Mouse (Mus musculus) MEL (cell line): ENCODE measurements at regions not wholly inside any gene's neighbourhood (a gene's known extent, or its start where the extent isn't known, plus 50 kb on each side); places are given as distances from the start of the nearest gene placed in this dataset.

Experiments
- DNase-seq: peaks from one replicate; pipeline ENCODE4 v3.0.0; 2011; ENCODE audit warnings: low read depth, low spot score
- H3K27ac ChIP-seq: 2 replicates; pipeline ENCODE4 v1.5.1; 2012; ENCODE audit warnings: low read depth, mild to moderate bottlenecking, control low read depth, low read length, moderate library complexity; ENCODE audit not compliant: control insufficient read depth
- H3K27me3 ChIP-seq, 2 experiments: fragments of 150-350 bp in 1 of 2; sonication (generic) in 1 of 2; 2 replicates each; pipeline ENCODE4 v1.6.1; 2012; ENCODE audit warnings: low read length in 2 of 2, mild to moderate bottlenecking in 2 of 2, improper control_type of control experiment in 1 of 2, moderate library complexity in 1 of 2; ENCODE audit not compliant: insufficient read depth in 2 of 2, control insufficient read depth in 1 of 2
- H3K36me3 ChIP-seq, 2 experiments: 2 replicates each; pipeline ENCODE4 v1.6.1; 2012 to 2014; ENCODE audit warnings: low read length in 2 of 2, improper control_type of control experiment in 1 of 2, inconsistent platforms in 1 of 2, mild to moderate bottlenecking in 1 of 2; ENCODE audit not compliant: insufficient read depth in 2 of 2, control insufficient read depth in 1 of 2
- H3K4me1 ChIP-seq, 2 experiments: fragments of 150-350 bp in 1 of 2; sonication (generic) in 1 of 2; 2 replicates each; pipeline ENCODE4 v1.6.1; 2012; ENCODE audit warnings: low read length in 2 of 2, improper control_type of control experiment in 1 of 2, mild to moderate bottlenecking in 1 of 2; ENCODE audit not compliant: insufficient read depth in 2 of 2, control insufficient read depth in 1 of 2
- H3K4me3 ChIP-seq, 2 experiments: fragments of 150-350 bp in 1 of 2; sonication (generic) in 1 of 2; 2 replicates each; pipeline ENCODE4 v1.5.1; 2012; ENCODE audit warnings: low read depth in 2 of 2, low read length in 2 of 2, mild to moderate bottlenecking in 2 of 2, moderate library complexity in 2 of 2, control low read depth in 1 of 2, improper control_type of control experiment in 1 of 2; ENCODE audit not compliant: control insufficient read depth in 1 of 2, insufficient read depth in 1 of 2
- H3K79me2 ChIP-seq: 2 replicates; pipeline ENCODE4 v1.6.1; 2012; ENCODE audit warnings: mild to moderate bottlenecking, low read length, moderate library complexity; ENCODE audit not compliant: control insufficient read depth, poor library complexity, insufficient read depth
- H3K9ac ChIP-seq: 2 replicates; pipeline ENCODE4 v1.6.1; 2012; ENCODE audit warnings: low read depth, mild to moderate bottlenecking, control low read depth, low read length, moderate library complexity; ENCODE audit not compliant: control insufficient read depth, poor library complexity, severe bottlenecking
- H3K9me3 ChIP-seq: fragments of 150-350 bp; sonication (generic); replicated peaks from 2 replicates; pipeline ENCODE4 v1.6.1; 2012; ENCODE audit warnings: mild to moderate bottlenecking, low read length, improper control_type of control experiment, moderate library complexity; ENCODE audit not compliant: insufficient read depth
- BHLHE40 ChIP-seq: IDR thresholded peaks from 2 replicates; pipeline ENCODE4 v1.6.1; 2012; ENCODE audit warnings: low read depth, mild to moderate bottlenecking, inconsistent platforms, low read length, improper control_type of control experiment, borderline replicate concordance
- CHD1 ChIP-seq: IDR thresholded peaks from 2 replicates; pipeline ENCODE4 v1.6.1; 2012; ENCODE audit warnings: low read depth, mild to moderate bottlenecking, inconsistent platforms, low read length, improper control_type of control experiment
- CHD2 ChIP-seq: IDR thresholded peaks from 2 replicates; pipeline ENCODE4 v1.6.1; 2011; ENCODE audit warnings: low read length, improper control_type of control experiment
- CTCF ChIP-seq, 3 experiments: IDR thresholded peaks in 2 of 3; conservative IDR thresholded peaks in 1 of 3; 2 replicates each; pipeline ENCODE4 v1.5.1; 2011 to 2012; ENCODE audit warnings: low read length in 3 of 3, low read depth in 2 of 3, mild to moderate bottlenecking in 2 of 3, improper control_type of control experiment in 1 of 3, inconsistent platforms in 1 of 3, mixed read lengths in 1 of 3, moderate library complexity in 1 of 3; ENCODE audit not compliant: control insufficient read depth in 1 of 3, insufficient read depth in 1 of 3, poor library complexity in 1 of 3, severe bottlenecking in 1 of 3
- E2F4 ChIP-seq: IDR thresholded peaks from 2 replicates; pipeline ENCODE4 v1.6.1; 2011; ENCODE audit warnings: low read depth, low read length, improper control_type of control experiment, borderline replicate concordance
- ELF1 ChIP-seq: IDR thresholded peaks from 2 replicates; pipeline ENCODE4 v1.6.1; 2014; ENCODE audit warnings: low read depth, mild to moderate bottlenecking, inconsistent platforms, low read length, improper control_type of control experiment, moderate library complexity
- EP300 ChIP-seq, 2 experiments: IDR thresholded peaks; 2 replicates each; pipeline ENCODE4 v1.6.1; 2011; ENCODE audit warnings: improper control_type of control experiment in 2 of 2, low read length in 2 of 2, low read depth in 1 of 2, mild to moderate bottlenecking in 1 of 2
- GABPA ChIP-seq: IDR thresholded peaks from 2 replicates; pipeline ENCODE4 v1.6.1; 2012; ENCODE audit warnings: low read depth, mild to moderate bottlenecking, inconsistent platforms, low read length, improper control_type of control experiment, moderate library complexity
- GATA1 ChIP-seq: IDR thresholded peaks from 2 replicates; pipeline ENCODE4 v1.6.1; 2011; ENCODE audit warnings: low read depth, low read length, improper control_type of control experiment
- JUND ChIP-seq: IDR thresholded peaks from 2 replicates; pipeline ENCODE4 v1.6.1; 2011; ENCODE audit warnings: low read depth, mild to moderate bottlenecking, improper control_type of control experiment, low read length
- KAT2A ChIP-seq: conservative IDR thresholded peaks from 2 replicates; pipeline ENCODE4 v1.6.1; 2012; ENCODE audit warnings: low read depth, low read length, improper control_type of control experiment, inconsistent platforms
- MAFK ChIP-seq: IDR thresholded peaks from 2 replicates; pipeline ENCODE4 v1.6.1; 2011; ENCODE audit warnings: low read depth, mild to moderate bottlenecking, low read length, improper control_type of control experiment, borderline replicate concordance
- MAX ChIP-seq: IDR thresholded peaks from 2 replicates; pipeline ENCODE4 v1.6.1; 2011; ENCODE audit warnings: low read length, improper control_type of control experiment
- MEF2A ChIP-seq: IDR thresholded peaks from 2 replicates; pipeline ENCODE4 v1.6.1; 2014; ENCODE audit warnings: low read depth, mild to moderate bottlenecking, inconsistent platforms, low read length, improper control_type of control experiment; ENCODE audit not compliant: poor library complexity, insufficient replicate concordance, severe bottlenecking; ENCODE audit errors: extremely low read depth
- MXI1 ChIP-seq: IDR thresholded peaks from 2 replicates; pipeline ENCODE4 v1.6.1; 2011; ENCODE audit warnings: mild to moderate bottlenecking, low read depth, low read length, improper control_type of control experiment
- MYB ChIP-seq: IDR thresholded peaks from 2 replicates; pipeline ENCODE4 v1.6.1; 2011; ENCODE audit warnings: mild to moderate bottlenecking, low read depth, low read length, improper control_type of control experiment
- MYC ChIP-seq: IDR thresholded peaks from 2 replicates; pipeline ENCODE4 v1.6.1; 2011; ENCODE audit warnings: low read depth, mild to moderate bottlenecking, low read length, improper control_type of control experiment, moderate library complexity
- NELFE ChIP-seq: IDR thresholded peaks from 2 replicates; pipeline ENCODE4 v1.6.1; 2011; ENCODE audit warnings: low read depth, low read length, improper control_type of control experiment
- POLR2A ChIP-seq, 2 experiments: IDR thresholded peaks; 2 replicates each; pipeline ENCODE4 v1.6.1; 2011 to 2012; ENCODE audit warnings: low read length in 2 of 2, mild to moderate bottlenecking in 2 of 2, control low read depth in 1 of 2, improper control_type of control experiment in 1 of 2, low read depth in 1 of 2, moderate library complexity in 1 of 2; ENCODE audit not compliant: control insufficient read depth in 1 of 2, insufficient read depth in 1 of 2, poor library complexity in 1 of 2
- POLR2AphosphoS2 ChIP-seq: IDR thresholded peaks from 2 replicates; pipeline ENCODE4 v1.6.1; 2011; ENCODE audit warnings: low read length, improper control_type of control experiment
- POLR2AphosphoS5 ChIP-seq: IDR thresholded peaks from 2 replicates; pipeline ENCODE4 v1.6.1; 2012; ENCODE audit warnings: low read depth, borderline replicate concordance, mild to moderate bottlenecking, inconsistent platforms, low read length, moderate library complexity, mixed read lengths
- RAD21 ChIP-seq: IDR thresholded peaks from 2 replicates; pipeline ENCODE4 v1.6.1; 2011; ENCODE audit warnings: mild to moderate bottlenecking, low read depth, low read length, improper control_type of control experiment
- RCOR1 ChIP-seq: IDR thresholded peaks from 2 replicates; pipeline ENCODE4 v1.6.1; 2012; ENCODE audit warnings: low read depth, mild to moderate bottlenecking, inconsistent platforms, low read length, improper control_type of control experiment
- SIN3A ChIP-seq: IDR thresholded peaks from 2 replicates; pipeline ENCODE4 v1.6.1; 2012; ENCODE audit warnings: low read length, improper control_type of control experiment, inconsistent platforms
- SMC3 ChIP-seq: IDR thresholded peaks from 2 replicates; pipeline ENCODE4 v1.6.1; 2011; ENCODE audit warnings: low read depth, low read length, improper control_type of control experiment
- TAL1 ChIP-seq: IDR thresholded peaks from 2 replicates; pipeline ENCODE4 v1.6.1; 2012; ENCODE audit warnings: mild to moderate bottlenecking, inconsistent platforms, low read length, moderate library complexity, mixed read lengths
- TBP ChIP-seq: IDR thresholded peaks from 2 replicates; pipeline ENCODE4 v1.8.0; 2011; ENCODE audit warnings: low read depth, low read length, improper control_type of control experiment
- TCF12 ChIP-seq: IDR thresholded peaks from 2 replicates; pipeline ENCODE4 v1.6.1; 2014; ENCODE audit warnings: low read depth, mild to moderate bottlenecking, inconsistent platforms, low read length, improper control_type of control experiment, moderate library complexity
- USF1 ChIP-seq: IDR thresholded peaks from 2 replicates; pipeline ENCODE4 v1.6.1; 2014; ENCODE audit warnings: low read depth, mild to moderate bottlenecking, inconsistent platforms, low read length, improper control_type of control experiment, moderate library complexity
- USF2 ChIP-seq, 2 experiments: IDR thresholded peaks; 2 replicates each; pipeline ENCODE4 v1.6.1; 2011 to 2012; ENCODE audit warnings: improper control_type of control experiment in 2 of 2, low read length in 2 of 2, borderline replicate concordance in 1 of 2, inconsistent platforms in 1 of 2, low read depth in 1 of 2, mild to moderate bottlenecking in 1 of 2; ENCODE audit not compliant: insufficient read depth in 1 of 2
- ZC3H11A ChIP-seq: IDR thresholded peaks from 2 replicates; pipeline ENCODE4 v1.6.1; 2012; ENCODE audit warnings: low read depth, mild to moderate bottlenecking, inconsistent platforms, low read length, improper control_type of control experiment
- ZKSCAN1 ChIP-seq: IDR thresholded peaks from 2 replicates; pipeline ENCODE4 v1.6.1; 2012; ENCODE audit warnings: low read depth, mild to moderate bottlenecking, inconsistent platforms, low read length, improper control_type of control experiment, moderate library complexity
- ZMIZ1 ChIP-seq: IDR thresholded peaks from 2 replicates; pipeline ENCODE4 v1.6.1; 2012; ENCODE audit warnings: low read depth, mild to moderate bottlenecking, inconsistent platforms, low read length, improper control_type of control experiment, moderate library complexity
- ZNF384 ChIP-seq: IDR thresholded peaks from 2 replicates; pipeline ENCODE4 v1.6.1; 2012; ENCODE audit warnings: low read depth, mild to moderate bottlenecking, inconsistent platforms, low read length, improper control_type of control experiment

DNA sequence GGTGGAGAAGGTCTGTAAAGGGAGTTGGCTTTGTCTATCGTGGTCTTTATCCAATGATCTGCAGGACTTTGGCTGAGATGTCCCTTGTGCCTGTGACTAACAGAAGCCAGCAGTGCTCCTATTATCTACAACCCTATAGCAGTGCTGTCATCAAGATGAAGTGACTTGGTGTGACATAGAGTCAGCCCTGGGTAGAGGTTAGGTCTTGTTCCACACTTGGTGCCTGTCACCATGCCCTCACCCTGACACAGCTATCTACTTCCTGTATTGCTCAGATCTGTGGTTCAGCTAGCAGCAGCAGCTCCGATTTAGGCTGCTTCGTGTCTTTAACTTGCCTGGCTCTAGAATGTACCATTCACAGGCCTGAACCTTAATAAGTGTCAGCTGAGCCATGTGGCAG, 100.6 kb downstream of the Rchy1 start (continued):
- TF ChIP-seq USF1, result no peak
- peak; percentile 79 for TF ChIP-seq RCOR1

- Histone ChIP-seq H3K9me3 (no peaks in the 10 kb centered on the region), H3K4me1 (peaks cover 17 to 37% of the 10 kb centered on the region in 2 experiments), H3K9ac (peak overlapping the region; percentile 50), H3K27me3 (no peaks in the 10 kb centered on the region), H3K36me3 (peaks cover 0 to 30% of the 10 kb centered on the region in 2 experiments; a peak in 2 of 4 replicates), H3K27ac (peak overlapping the region; percentile 82), H3K79me2 (no peaks in the 10 kb centered on the region), H3K4me3 (peak overlapping the region; percentile 15 to 17)
- TF ChIP-seq JUND, result no peak
- TF ChIP-seq TCF12, result 0 out of 2 replicates have a peak, but pooled peaks have one; percentile 1
- TF ChIP-seq CHD2, result no peak
- no peak for TF ChIP-seq KAT2A
- no peak for TF ChIP-seq E2F4
- TF ChIP-seq MYB, result no peak
- peak; percentile 85 for TF ChIP-seq SMC3
- TF ChIP-seq RAD21, result peak; percentile 88
- no peak for TF ChIP-seq MYC
- no peak for TF ChIP-seq TAL1
- no peak for TF ChIP-seq POLR2AphosphoS5
- no peak for TF ChIP-seq GATA1
- TF ChIP-seq POLR2AphosphoS2, result no peak
- no peak for TF ChIP-seq POLR2A (IDR thresholded peaks at IDR 0.05; ENCODE audit: control insufficient read depth in 1 of 2, insufficient read depth in 1 of 2, low read depth in 1 of 2, low read length in 2 of 2, poor library complexity in 1 of 2)
- TF ChIP-seq ZNF384, result no peak
- TF ChIP-seq TBP, result no peak
- TF ChIP-seq BHLHE40, result no peak
- TF ChIP-seq MAFK, result no peak
- TF ChIP-seq MXI1, result no peak
- peak; percentile 32 to 68 (median 41) for TF ChIP-seq CTCF (IDR thresholded peaks at IDR 0.05 in 2 of 3, conservative IDR thresholded peaks at IDR 0.05 in 1 of 3; ENCODE audit: control insufficient read depth in 1 of 3, insufficient read depth in 1 of 3, low read depth in 2 of 3, low read length in 3 of 3, poor library complexity in 1 of 3, severe bottlenecking in 1 of 3)
- no peak for TF ChIP-seq MAX
- no peak for TF ChIP-seq NELFE
- TF ChIP-seq ELF1, result no peak; the same call in 1 of the 2 replicates
- TF ChIP-seq SIN3A, result no peak; the same call in 1 of the 2 replicates
- no peak for TF ChIP-seq ZKSCAN1
- TF ChIP-seq ZMIZ1, result no peak
- TF ChIP-seq ZC3H11A, result peak; percentile 92
- TF ChIP-seq USF2 (IDR thresholded peaks at IDR 0.05; ENCODE audit: borderline replicate concordance in 1 of 2, insufficient read depth in 1 of 2, low read depth in 1 of 2, low read length in 2 of 2), result no peak
- no peak for TF ChIP-seq GABPA
- no peak for TF ChIP-seq MEF2A
- TF ChIP-seq RCOR1, result no peak
- TF ChIP-seq CHD1, result no peak
- TF ChIP-seq EP300 (IDR thresholded peaks at IDR 0.05; ENCODE audit: low read depth in 1 of 2, low read length in 2 of 2), result no peak
- peak; percentile 81 for DNase-seq
Observed at GRCm38 (mm10) chr5:91861440-91862187, 101.3 kb downstream of the Rchy1 start.
